ENCODE assay signal across 10 mouse cellular contexts in genomic region chr17:78218506-78219232, GRCm38 (mm10). TPM values are rescaled to one million over a fixed set of nuclear protein-coding genes. Genes with fewer than 3 reads are reported as not detected.
A peak's percentile ranks its signal among the peaks of the same experiment; 100 is the strongest.
DNase-seq lines count a peak whose midpoint lies in the region; ATAC-seq and TF ChIP-seq lines count a peak whose summit lies in the region.
"Had no signal": no experiment of that assay in that cellular context is flagged by ENCODE, and none has a peak within 500 bp of the region (broad histone marks: within the 10 kb centered on the region; RNA-seq: fewer than 3 reads in every experiment).

No protein-coding gene starts in this region.

- H3K27ac ChIP-seq in kidney, postnatal 0 days, result no peak overlapping the region
- no peak overlapping the region for H3K27ac ChIP-seq in kidney, embryonic 14.5 days (ENCODE audit: low read depth, low read length)
- no peak overlapping the region for H3K27ac ChIP-seq in lung, postnatal 0 days (ENCODE audit: low read length)
- H3K27ac ChIP-seq in stomach, embryonic 16.5 days (ENCODE audit: low read length), result peak overlapping the region; percentile 80
- no peak overlapping the region for H3K27ac ChIP-seq in layer of hippocampus, adult 2 months
- H3K27ac ChIP-seq: forebrain, embryonic 10.5 days; hindbrain, embryonic 15.5 days had no signal

- 76% methylated on average over 10 of the region's 10 CpGs for WGBS in kidney, postnatal 0 days
- 79% methylated on average over 10 of the region's 10 CpGs for WGBS in kidney, embryonic 14.5 days
- WGBS in lung, postnatal 0 days, result 60% methylated on average over 10 of the region's 10 CpGs
- WGBS in stomach, embryonic 16.5 days, result 66% methylated on average over 10 of the region's 10 CpGs

- H3K4me1 ChIP-seq in kidney, postnatal 0 days (replicated peaks; ENCODE audit: insufficient read depth, low read length), result peaks cover 50% of the 10 kb centered on the region
- H3K4me1 ChIP-seq in kidney, embryonic 14.5 days (ENCODE audit: control insufficient read depth, insufficient read depth, low read length), result peaks cover 10% of the 10 kb centered on the region
- peaks cover 4% of the 10 kb centered on the region; the same call in 1 of the 2 replicates for H3K4me1 ChIP-seq in lung, postnatal 0 days (ENCODE audit: insufficient read depth, low read depth, low read length)
- H3K4me1 ChIP-seq in stomach, embryonic 16.5 days (ENCODE audit: control insufficient read depth, insufficient read depth, low read length), result peaks cover 42% of the 10 kb centered on the region

- H3K36me3 ChIP-seq in kidney, postnatal 0 days (ENCODE audit: insufficient read depth, low read length), result no peaks in the 10 kb centered on the region
- H3K36me3 ChIP-seq in kidney, embryonic 14.5 days (ENCODE audit: control insufficient read depth, insufficient read depth, low read length), result no peaks in the 10 kb centered on the region
- no peaks in the 10 kb centered on the region for H3K36me3 ChIP-seq in lung, postnatal 0 days (ENCODE audit: insufficient read depth, low read length)
- no peaks in the 10 kb centered on the region for H3K36me3 ChIP-seq in stomach, embryonic 16.5 days (ENCODE audit: control insufficient read depth, insufficient read depth, low read length)
- H3K36me3 ChIP-seq: hindbrain, embryonic 15.5 days had no signal

- no peaks in the 10 kb centered on the region for H3K9me3 ChIP-seq in kidney, postnatal 0 days (replicated peaks; ENCODE audit: low read length)
- no peaks in the 10 kb centered on the region for H3K9me3 ChIP-seq in kidney, embryonic 14.5 days (ENCODE audit: control insufficient read depth, low read length)
- H3K9me3 ChIP-seq in lung, postnatal 0 days (ENCODE audit: low read length), result no peaks in the 10 kb centered on the region
- no peaks in the 10 kb centered on the region for H3K9me3 ChIP-seq in stomach, embryonic 16.5 days (replicated peaks; ENCODE audit: control insufficient read depth, low read length)
- H3K9me3 ChIP-seq: forebrain, embryonic 10.5 days; hindbrain, embryonic 15.5 days had no signal

- ATAC-seq in kidney, postnatal 0 days (replicated peaks; ENCODE audit: low FRiP score, low read depth), result no peak
- ATAC-seq in kidney, embryonic 14.5 days (ENCODE audit: low FRiP score, low TSS enrichment), result no peak
- ATAC-seq in lung, postnatal 0 days, result peak; percentile 81
- ATAC-seq in stomach, embryonic 16.5 days (ENCODE audit: insufficient read depth, low FRiP score), result peak; percentile 74; the same call in 1 of the 2 replicates

- DNase-seq in kidney, postnatal 0 days (ENCODE audit: low spot score), result peak; percentile 78
- DNase-seq in fibroblast of lung, adult 2 months (ENCODE audit: low read depth), result peak; percentile 51
- peak; percentile 83 for DNase-seq in lung, postnatal 0 days (ENCODE audit: low spot score)
- DNase-seq in layer of hippocampus, adult 2 months (ENCODE audit: low spot score in 2 of 2), result no peak
- DNase-seq in spleen, postnatal 10 days (ENCODE audit: low spot score in 2 of 2), result no peak
- DNase-seq: thymus, postnatal 36 days had no signal

- no peak overlapping the region for H3K9ac ChIP-seq in kidney, postnatal 0 days (ENCODE audit: low read depth, low read length)
- no peak overlapping the region for H3K9ac ChIP-seq in kidney, embryonic 14.5 days (ENCODE audit: low read depth, low read length)
- no peak overlapping the region for H3K9ac ChIP-seq in lung, postnatal 0 days (replicated peaks; ENCODE audit: low read depth)
- no peak overlapping the region for H3K9ac ChIP-seq in stomach, embryonic 16.5 days (ENCODE audit: low read length)
- H3K9ac ChIP-seq: hindbrain, embryonic 15.5 days had no signal

- H3K27me3 ChIP-seq in kidney, postnatal 0 days (ENCODE audit: insufficient read depth, low read length), result no peaks in the 10 kb centered on the region
- no peaks in the 10 kb centered on the region for H3K27me3 ChIP-seq in kidney, embryonic 14.5 days (ENCODE audit: control insufficient read depth, insufficient read depth, low read length)
- H3K27me3 ChIP-seq in lung, postnatal 0 days (replicated peaks; ENCODE audit: insufficient read depth, low read length), result no peaks in the 10 kb centered on the region
- H3K27me3 ChIP-seq in stomach, embryonic 16.5 days (ENCODE audit: control insufficient read depth, insufficient read depth, low read length), result no peaks in the 10 kb centered on the region
- H3K27me3 ChIP-seq: hindbrain, embryonic 15.5 days had no signal

- H3K4me3 ChIP-seq in kidney, postnatal 0 days (replicated peaks; ENCODE audit: low read depth, low read length), result no peak overlapping the region
- no peak overlapping the region for H3K4me3 ChIP-seq in kidney, embryonic 14.5 days (ENCODE audit: low read length)
- no peak overlapping the region for H3K4me3 ChIP-seq in lung, postnatal 0 days (ENCODE audit: low read depth, low read length)
- no peak overlapping the region for H3K4me3 ChIP-seq in stomach, embryonic 16.5 days (replicated peaks; ENCODE audit: low read length)
- no peak overlapping the region for H3K4me3 ChIP-seq in layer of hippocampus, adult 2 months
- H3K4me3 ChIP-seq: forebrain, embryonic 10.5 days; hindbrain, embryonic 15.5 days had no signal

- peak; percentile 58; the same call in 1 of the 2 replicates for TF ChIP-seq EP300 in lung, postnatal 0 days (IDR thresholded peaks at IDR 0.05)

- no peak for TF ChIP-seq CTCF in kidney, postnatal 0 days (IDR thresholded peaks at IDR 0.05; ENCODE audit: low read depth)
- no peak for TF ChIP-seq CTCF in lung, postnatal 0 days (IDR thresholded peaks at IDR 0.05)
- TF ChIP-seq CTCF in layer of hippocampus, adult 2 months (conservative IDR thresholded peaks at IDR 0.05), result no peak

- no peak overlapping the region for H3K4me2 ChIP-seq in kidney, postnatal 0 days (ENCODE audit: low read length)
- H3K4me2 ChIP-seq in kidney, embryonic 14.5 days (replicated peaks; ENCODE audit: low read depth, low read length), result no peak overlapping the region
- no peak overlapping the region for H3K4me2 ChIP-seq in lung, postnatal 0 days (replicated peaks; ENCODE audit: low read depth, low read length)
- H3K4me2 ChIP-seq in stomach, embryonic 16.5 days (ENCODE audit: low read depth, low read length), result peak overlapping the region; percentile 39
- H3K4me2 ChIP-seq: hindbrain, embryonic 15.5 days had no signal

RNA-seq across cellular contexts. Expression of gene Crim1, which starts 18.6 kb away (rescaled TPM):
- polyA plus RNA-seq in kidney, postnatal 0 days (2015; fragmentation: Nextera tagmentation; extraction: Ambion mirVana), result 8.4 TPM in 2 replicates
- 6.1 and 9.4 TPM in 2 replicates for polyA plus RNA-seq in kidney, embryonic 14.5 days (2014; fragmentation: Nextera tagmentation; extraction: Ambion mirVana)
- polyA plus RNA-seq in lung, postnatal 0 days (2015; fragmentation: Nextera tagmentation; extraction: Ambion mirVana), result 8.2 and 10.2 TPM in 2 replicates
- polyA plus RNA-seq in stomach, embryonic 16.5 days (2015; fragmentation: Nextera tagmentation; extraction: Ambion mirVana), result 3.5 and 3.9 TPM in 2 replicates
- 100 to 1,000 TPM; 138 to 153 TPM for total RNA-seq in layer of hippocampus, adult 2 months (2021)

Comparison
In these comparisons a context has a peak if more than half of its experiments do, and no peak if none do; other contexts are left out.
1. ATAC-seq: peak in lung, postnatal 0 days (single experiment) and stomach, embryonic 16.5 days (single experiment); none in kidney, postnatal 0 days (single experiment) and kidney, embryonic 14.5 days (single experiment).
2. DNase-seq: peak in kidney, postnatal 0 days (single experiment), fibroblast of lung, adult 2 months (single experiment) and lung, postnatal 0 days (single experiment); none in layer of hippocampus, adult 2 months (0 of 2) and spleen, postnatal 10 days (0 of 2).